Mouse (Mus musculus): ENCODE data around the gene C1qtnf4.

DNA sequence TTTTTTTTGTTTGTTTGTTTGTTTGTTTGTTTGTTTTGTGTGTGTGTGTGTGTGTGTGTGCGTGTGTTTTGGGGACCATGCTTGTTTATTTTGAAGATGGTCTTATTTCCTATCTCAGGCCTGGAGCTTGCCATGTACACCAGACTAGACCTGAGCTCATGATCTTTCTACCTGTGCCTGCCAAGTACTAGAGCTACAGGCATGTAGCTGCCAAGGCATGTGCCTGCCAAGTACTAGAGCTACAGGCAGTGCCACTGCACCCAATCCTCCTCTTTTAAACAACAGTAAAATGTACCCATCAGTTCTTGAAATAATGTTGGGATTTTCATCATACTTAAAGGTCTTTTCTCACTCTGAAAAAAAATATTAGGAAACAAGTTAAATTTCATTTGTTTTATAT is 11.6 kb upstream of the C1qtnf4 start:
- TF ChIP-seq POLR2A (IDR thresholded peaks at IDR 0.05; ENCODE audit: low read depth, low read length) (no peak), CTCF (conservative IDR thresholded peaks at IDR 0.05 in 1 of 2, IDR thresholded peaks at IDR 0.05 in 1 of 2; ENCODE audit: low read depth in 2 of 2, low read length in 2 of 2) (no peak), ZKSCAN1 (IDR thresholded peaks at IDR 0.05; ENCODE audit: borderline replicate concordance, low read depth, low read length) (no peak), RCOR1 (conservative IDR thresholded peaks at IDR 0.05; ENCODE audit: low read depth, low read length) (no peak)
